Mouse (Mus musculus) adrenal gland (tissue): ENCODE measurements at regions not wholly inside any gene's neighbourhood (a gene's known extent, or its start where the extent isn't known, plus 50 kb on each side); places are given as distances from the start of the nearest gene placed in this dataset.

ENCODE experiments used
- intact Hi-C: fragments of 180-260 bp; cut with DNase I; formaldehyde crosslinking; loops from one replicate; pipeline ENCODE4 v1.15.1; 2025

DNA sequence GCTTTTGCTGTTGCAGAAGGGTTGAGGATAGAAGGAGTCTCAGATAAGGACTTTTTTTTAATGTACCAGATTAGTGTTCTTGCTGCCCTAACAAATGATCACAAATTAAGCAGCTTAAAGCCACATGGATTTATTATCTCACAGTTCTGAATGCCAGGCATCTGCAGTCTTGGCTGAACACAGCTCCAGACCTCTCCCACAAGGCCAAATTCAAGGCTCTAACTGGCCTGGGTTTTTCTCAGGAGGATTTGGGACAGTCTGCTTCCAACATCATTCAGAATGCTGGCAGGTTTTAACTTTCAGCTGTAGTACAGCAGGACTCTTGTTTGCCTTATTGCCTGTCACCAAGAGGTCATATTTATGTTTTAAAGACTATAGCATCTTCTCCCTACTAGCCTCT lies 329.7 kb upstream of the Chrm2 start:
- intact Hi-C loops, result no loop called here

- intact Hi-C loops, result no loop called here
Measured at GRCm38 (mm10) chr6:36060411-36060810, 327.5 kb upstream of the Chrm2 start.

- intact Hi-C loops, result no loop called here
Measured at GRCm38 (mm10) chr6:36064919-36065318, 323.0 kb upstream of the Chrm2 start.

GRCm38 (mm10) chr6:36068690-36069089 lies 319.2 kb upstream of the Chrm2 start:
- intact Hi-C loops, result no loop called here

- intact Hi-C loops, result no loop called here
Measured at GRCm38 (mm10) chr6:36079559-36079958, 308.3 kb upstream of the Chrm2 start.

GRCm38 (mm10) chr6:36093584-36093983 lies 294.3 kb upstream of the Chrm2 start:
- intact Hi-C loops, result no loop called here

- intact Hi-C loops, result no loop called here
Measured at GRCm38 (mm10) chr6:36094075-36094474, 293.8 kb upstream of the Chrm2 start.

DNA sequence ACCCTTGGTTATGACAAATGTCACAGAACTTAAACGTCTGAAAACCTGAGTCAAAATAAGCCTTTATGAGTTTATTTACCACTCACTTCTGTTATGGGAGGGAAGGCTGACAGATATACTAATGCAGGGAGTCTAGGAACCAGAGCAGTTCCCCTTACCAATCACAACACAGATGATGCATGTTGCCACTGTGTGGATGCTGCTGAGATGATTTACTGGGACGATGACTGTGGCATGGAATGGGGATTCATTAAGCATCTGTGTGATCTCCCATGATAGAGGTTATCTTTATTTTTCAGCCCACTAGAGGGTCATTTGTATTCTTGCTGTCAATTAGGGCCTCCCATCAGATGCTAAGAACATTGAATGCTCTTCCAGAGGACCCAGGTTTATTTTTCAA lies 290.5 kb upstream of the Chrm2 start:
- intact Hi-C loops, result no loop called here

GRCm38 (mm10) chr6:36098179-36098578 lies 289.7 kb upstream of the Chrm2 start:
- intact Hi-C loops, result no loop called here

DNA sequence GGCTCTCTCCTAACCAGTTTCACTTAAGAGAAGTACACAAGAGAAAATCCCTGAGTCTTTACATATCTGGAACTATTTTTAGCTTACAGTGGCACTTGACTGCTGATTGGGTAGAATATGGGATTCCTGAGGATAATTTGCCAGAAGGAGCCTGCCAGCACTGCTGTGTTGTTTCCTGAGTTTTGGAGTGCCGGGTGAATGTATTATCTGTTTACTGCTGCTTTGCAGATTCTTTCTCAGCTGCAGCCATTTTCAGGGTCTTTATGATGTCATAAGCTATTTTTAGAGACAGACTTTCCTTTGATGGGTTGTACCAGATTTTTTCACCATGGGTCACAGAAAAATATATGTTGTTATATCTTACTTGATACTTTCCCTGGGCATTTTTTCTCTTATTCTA lies 279.1 kb upstream of the Chrm2 start:
- intact Hi-C loops, result no loop called here

DNA sequence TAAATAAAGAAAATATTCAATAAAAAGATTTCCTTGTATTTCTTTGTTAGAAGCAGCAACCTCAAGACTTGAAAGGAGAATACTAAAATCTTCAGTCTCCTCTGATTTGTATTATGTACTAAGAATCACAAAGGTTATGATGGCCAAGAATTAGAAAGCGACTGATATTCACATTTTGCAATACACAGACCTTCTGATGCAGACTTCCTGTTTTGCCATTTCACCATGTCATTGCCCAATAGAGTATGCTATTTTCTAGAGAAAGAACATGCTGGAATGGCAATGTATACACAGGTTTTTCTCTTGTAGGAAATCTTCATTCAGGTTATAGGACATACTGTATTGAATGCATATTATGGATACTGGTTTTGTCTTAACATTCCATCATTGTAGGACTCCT lies 250.7 kb upstream of the Chrm2 start:
- intact Hi-C loops, result no loop called here

GRCm38 (mm10) chr6:36147267-36147666 lies 240.6 kb upstream of the Chrm2 start:
- intact Hi-C loops, result loop anchor here (5.0 kb wide), 1 partner anchor 140 kb away; no protein-coding TSS in a partner anchor

DNA sequence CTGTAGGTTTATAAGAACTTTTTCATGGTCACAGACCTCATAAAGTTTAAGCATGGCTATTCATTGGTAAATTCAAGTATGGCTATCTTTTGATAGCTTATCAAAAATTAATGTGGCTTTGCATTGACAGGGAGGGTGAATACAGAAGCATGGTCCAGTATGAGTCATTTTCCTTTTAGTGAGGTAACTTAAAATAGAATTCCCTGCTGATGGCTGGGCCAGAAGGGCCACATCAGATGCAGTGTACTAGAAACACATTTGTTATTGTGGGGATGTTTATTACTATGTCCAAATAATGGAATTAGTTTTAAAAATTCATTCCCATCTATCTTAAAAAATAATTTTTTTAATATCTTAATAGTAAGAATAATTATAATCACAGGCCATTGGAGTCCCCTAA lies 213.4 kb upstream of the Chrm2 start:
- intact Hi-C loops, result no loop called here

DNA sequence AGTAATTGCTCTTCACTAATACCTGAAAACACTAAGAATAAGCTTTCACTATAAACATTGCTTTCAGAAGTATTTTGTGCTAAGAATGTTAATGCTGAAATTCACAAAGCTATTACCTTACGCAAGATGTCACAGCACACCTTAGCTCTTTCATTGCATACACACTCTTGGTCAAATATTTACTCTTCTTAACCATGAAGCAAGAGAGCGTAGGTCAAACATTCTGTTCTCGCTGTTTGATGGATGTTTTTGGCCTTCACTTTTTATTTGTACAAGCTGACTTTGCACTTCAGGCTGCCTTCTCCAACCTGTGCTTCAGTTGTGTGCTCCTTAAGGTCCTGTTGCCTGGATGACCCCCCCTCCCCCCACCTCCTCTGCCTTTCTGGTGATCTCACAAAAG lies 212.8 kb upstream of the Chrm2 start:
- intact Hi-C loops, result no loop called here

GRCm38 (mm10) chr6:36179895-36180294 lies 208.0 kb upstream of the Chrm2 start:
- intact Hi-C loops, result no loop called here

GRCm38 (mm10) chr6:36182698-36183097 lies 205.2 kb upstream of the Chrm2 start:
- intact Hi-C loops, result no loop called here

- intact Hi-C loops, result no loop called here
Measured at GRCm38 (mm10) chr6:36206666-36207065, 181.2 kb upstream of the Chrm2 start.

DNA sequence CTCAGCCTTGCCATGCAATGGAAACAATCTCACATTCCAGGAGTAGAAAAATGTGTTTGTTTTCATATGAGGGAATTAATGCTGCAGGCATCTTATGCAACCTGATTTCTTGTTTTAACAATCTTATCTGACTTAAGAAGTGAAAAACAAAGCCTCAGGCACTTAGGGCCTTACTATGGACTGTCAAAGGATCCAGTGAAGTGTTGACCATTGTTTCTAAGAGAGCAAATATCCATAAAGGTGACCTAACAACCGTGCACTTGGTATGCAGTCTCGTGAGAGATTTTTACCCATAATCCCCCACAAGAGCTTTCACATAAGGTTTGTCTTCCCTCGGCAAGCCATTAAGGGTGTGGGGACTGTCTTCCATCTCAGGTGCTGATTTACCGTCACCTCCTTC lies 166.6 kb upstream of the Chrm2 start:
- intact Hi-C loops, result no loop called here

- intact Hi-C loops, result no loop called here
Measured at GRCm38 (mm10) chr6:36234438-36234837, 153.4 kb upstream of the Chrm2 start.

- intact Hi-C loops, result loop anchor here (10.0 kb wide), 1 partner anchor 872 kb away; no protein-coding TSS in a partner anchor
Measured at GRCm38 (mm10) chr6:36247027-36247426, 140.9 kb upstream of the Chrm2 start.

- intact Hi-C loops, result loop anchor here (10.0 kb wide), 1 partner anchor 873 kb away; no protein-coding TSS in a partner anchor
Measured at GRCm38 (mm10) chr6:36248219-36248618, 139.7 kb upstream of the Chrm2 start.

DNA sequence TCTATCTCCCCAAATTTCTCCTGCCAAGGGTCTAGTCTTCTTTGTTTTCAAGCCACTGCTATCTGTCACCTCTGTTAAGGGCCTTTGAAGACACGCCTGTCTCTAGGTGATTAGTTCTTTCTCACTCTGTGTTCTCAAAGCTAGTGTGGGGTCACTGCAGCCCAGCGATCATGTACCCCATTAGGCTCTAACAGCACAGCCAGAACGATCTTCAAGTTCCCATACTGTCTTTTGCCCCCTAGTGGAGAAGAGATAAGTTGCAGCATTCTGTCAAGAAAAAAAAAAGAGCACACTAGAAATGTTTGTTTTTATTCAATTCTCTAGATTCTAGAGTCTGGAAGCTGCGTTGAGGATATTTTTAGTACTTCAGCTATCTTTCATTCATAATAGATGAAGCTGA lies 138.8 kb upstream of the Chrm2 start:
- intact Hi-C loops, result loop anchor here (10.0 kb wide), 1 partner anchor 874 kb away; no protein-coding TSS in a partner anchor

GRCm38 (mm10) chr6:36266717-36267402 lies 121.0 kb upstream of the Chrm2 start:
- intact Hi-C loops, result no loop called here
